Mouse (Mus musculus) liver, embryonic 12.5 days (tissue): Measurements from ENCODE around the gene Rpl5. TPM values are rescaled to one million over a fixed set of nuclear protein-coding genes. Genes with fewer than 3 reads are reported as not detected.
A peak's percentile ranks its signal among the peaks of the same experiment; 100 is the strongest.
"Not testable (repeated sequence)": the region's sequence is repeated elsewhere in the genome, so short reads cannot be mapped to it uniquely, and the experiment has no call there.

ENCODE experiments used
- ATAC-seq: fragments of 200-750 bp; cut with Nextera tagmentation; 2 replicates; pipeline ENCODE4 v1.8.0; 2017; ENCODE audit warnings: moderate number of reproducible peaks, mild to moderate bottlenecking, moderate library complexity
- H3K27ac ChIP-seq: fragments of 300-500 bp; sonication (generic); 2 replicates; pipeline ENCODE4 v1.5.1; 2016; ENCODE audit warnings: mild to moderate bottlenecking
- H3K27me3 ChIP-seq: fragments of 300-500 bp; sonication (generic); replicated peaks from 2 replicates; pipeline ENCODE4 v1.6.1; 2016; ENCODE audit warnings: mild to moderate bottlenecking, moderate library complexity
- H3K36me3 ChIP-seq: fragments of 300-500 bp; sonication (generic); 2 replicates; pipeline ENCODE4 v1.6.1; 2016; ENCODE audit warnings: mild to moderate bottlenecking, moderate library complexity
- H3K4me1 ChIP-seq: fragments of 300-500 bp; sonication (generic); 2 replicates; pipeline ENCODE4 v1.6.1; 2016
- H3K4me2 ChIP-seq: fragments of 300-500 bp; sonication (generic); 2 replicates; pipeline ENCODE4 v1.6.1; 2016; ENCODE audit warnings: mild to moderate bottlenecking, moderate library complexity
- H3K4me3 ChIP-seq: fragments of 300-500 bp; sonication (generic); 2 replicates; pipeline ENCODE4 v1.5.1; 2016; ENCODE audit warnings: mild to moderate bottlenecking, moderate library complexity
- H3K9ac ChIP-seq: fragments of 300-500 bp; sonication (generic); 2 replicates; pipeline ENCODE4 v1.6.1; 2016; ENCODE audit warnings: mild to moderate bottlenecking, moderate library complexity
- H3K9me3 ChIP-seq: fragments of 300-500 bp; sonication (generic); replicated peaks from 2 replicates; pipeline ENCODE4 v1.6.1; 2016; ENCODE audit warnings: mild to moderate bottlenecking, moderate library complexity
- WGBS: fragments of 180-500 bp; shearing (Covaris S2); methylation state at CpG from one replicate; pipeline ENCODE4 v1.1.7; 2016; ENCODE audit not compliant: insufficient replicate concordance; 5-methylcytosine and 5-hydroxymethylcytosine counted together
- polyA plus RNA-seq: library from polyadenylated mRNA; unstranded; fragments of >200 nt; fragmentation: Nextera tagmentation; extraction: Ambion mirVana; gene quantifications from 2 replicates; pipeline ENCODE4 v1.2.1, GENCODE M21; 2016

The Rpl5 gene
- polyA plus RNA-seq, 1 experiment from 2014 or later: 58.8 TPM

DNA sequence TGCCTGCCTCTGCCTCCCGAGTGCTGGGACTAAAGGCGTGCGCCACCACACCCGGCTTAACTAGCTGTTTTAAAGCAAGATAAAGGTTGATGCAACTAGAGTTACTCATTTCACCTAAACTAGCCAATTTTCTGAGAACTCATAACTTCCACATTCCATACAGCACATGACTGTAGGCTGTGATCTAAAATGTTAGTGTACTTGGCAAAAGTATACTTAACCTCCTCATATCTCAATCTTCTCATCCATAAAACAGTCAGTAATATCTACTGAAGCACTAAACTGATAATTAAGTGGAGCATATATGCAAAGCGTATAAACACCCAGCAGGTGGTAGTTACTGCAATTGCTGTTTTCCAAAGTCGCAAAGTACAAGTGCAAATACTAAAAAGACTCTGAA, 27.0 kb upstream of the Rpl5 start:
- H3K9me3 ChIP-seq: no peaks in the 10 kb centered on the region
- no peaks in the 10 kb centered on the region for H3K27me3 ChIP-seq
- H3K27ac ChIP-seq: peak overlapping the region; percentile 100
- peaks cover 60% of the 10 kb centered on the region for H3K4me1 ChIP-seq
- 49% methylated on average over 6 of the region's 6 CpGs for WGBS
- no peak for ATAC-seq
- H3K4me2 ChIP-seq: peak overlapping the region; percentile 70
- peak overlapping the region; percentile 81 for H3K9ac ChIP-seq
- H3K36me3 ChIP-seq: peaks cover 19% of the 10 kb centered on the region
- peak overlapping the region; percentile 71 for H3K4me3 ChIP-seq

DNA sequence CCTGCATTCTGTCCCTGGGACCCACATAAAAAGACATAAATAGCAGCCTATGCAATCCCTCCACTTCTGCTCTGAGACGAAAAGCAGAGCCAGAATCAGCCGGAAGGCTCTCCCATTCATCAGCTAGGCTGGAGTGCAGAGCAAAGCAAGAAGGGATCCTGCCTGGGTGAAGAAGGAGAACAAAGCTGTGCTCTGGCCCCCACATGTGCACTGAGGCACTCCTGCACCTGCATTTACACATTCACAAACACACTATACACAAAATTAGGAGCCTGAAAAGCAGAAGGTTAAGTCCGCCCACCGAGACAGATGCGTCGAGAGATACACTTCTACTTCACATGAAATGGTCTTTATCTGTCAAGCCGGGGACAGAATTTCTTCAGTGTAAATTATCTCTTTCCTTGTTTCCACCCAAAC, 26.4 kb upstream of the Rpl5 start:
- ATAC-seq: peak; percentile 75
- peaks cover 64% of the 10 kb centered on the region for H3K4me1 ChIP-seq
- peak overlapping the region; percentile 81 for H3K9ac ChIP-seq
- H3K4me3 ChIP-seq: peak overlapping the region; percentile 71
- peaks cover 19% of the 10 kb centered on the region for H3K36me3 ChIP-seq
- WGBS: 15% methylated on average over 7 of the region's 7 CpGs
- peak overlapping the region; percentile 70 for H3K4me2 ChIP-seq
- no peaks in the 10 kb centered on the region for H3K9me3 ChIP-seq
- H3K27ac ChIP-seq: peak overlapping the region; percentile 100
- H3K27me3 ChIP-seq: no peaks in the 10 kb centered on the region

DNA sequence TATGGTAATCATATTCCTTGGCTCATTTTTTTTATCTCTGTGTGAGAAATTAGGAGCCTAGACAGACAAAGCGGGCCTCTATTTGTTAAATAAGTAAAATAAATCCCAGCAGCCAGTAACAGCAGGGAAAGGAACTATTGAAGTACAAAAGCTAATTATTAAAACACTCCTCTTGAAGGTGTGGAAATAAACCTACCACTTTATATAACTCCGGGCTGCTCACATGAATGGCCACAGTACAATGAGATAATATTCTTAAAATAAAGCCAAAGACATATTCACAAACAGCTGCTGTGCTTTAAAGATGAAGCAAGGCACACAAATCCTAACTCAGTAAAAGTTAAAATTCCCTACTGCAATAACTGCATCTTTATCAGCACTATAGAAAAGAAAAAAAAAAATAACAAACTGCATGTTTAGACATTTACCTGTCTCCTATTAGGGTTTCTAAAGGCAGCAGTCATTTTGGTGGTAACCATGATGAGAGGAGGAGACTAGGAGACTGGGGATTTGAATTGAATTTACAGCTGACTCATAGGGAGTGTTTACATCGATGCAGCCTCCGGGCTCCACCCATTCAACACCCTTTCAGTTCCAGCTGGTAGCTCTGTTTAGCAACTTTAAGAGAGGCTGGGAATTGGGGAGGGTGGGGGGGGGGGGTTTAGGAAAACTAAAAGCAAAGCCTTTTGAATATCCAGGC, 25.6 kb upstream of the Rpl5 start, which contains the start of gene Evi5:
Gene Evi5, minus strand, starts transcription at position 547 of the 700 bp plus-strand sequence.
- 24% methylated on average over 4 of the region's 4 CpGs for WGBS
- no peaks in the 10 kb centered on the region for H3K9me3 ChIP-seq
- peak within 1 kb of the TSS; percentile 70 for H3K4me2 ChIP-seq
- ATAC-seq: peak; percentile 91
- H3K27me3 ChIP-seq: no peaks in the 10 kb centered on the region
- H3K4me1 ChIP-seq: peaks cover 62% of the 10 kb centered on the region
- peak within 1 kb of the TSS; percentile 81 for H3K9ac ChIP-seq
- H3K4me3 ChIP-seq: peak within 1 kb of the TSS; percentile 71
- peaks cover 19% of the 10 kb centered on the region for H3K36me3 ChIP-seq
- H3K27ac ChIP-seq: peak within 1 kb of the TSS; percentile 100

DNA sequence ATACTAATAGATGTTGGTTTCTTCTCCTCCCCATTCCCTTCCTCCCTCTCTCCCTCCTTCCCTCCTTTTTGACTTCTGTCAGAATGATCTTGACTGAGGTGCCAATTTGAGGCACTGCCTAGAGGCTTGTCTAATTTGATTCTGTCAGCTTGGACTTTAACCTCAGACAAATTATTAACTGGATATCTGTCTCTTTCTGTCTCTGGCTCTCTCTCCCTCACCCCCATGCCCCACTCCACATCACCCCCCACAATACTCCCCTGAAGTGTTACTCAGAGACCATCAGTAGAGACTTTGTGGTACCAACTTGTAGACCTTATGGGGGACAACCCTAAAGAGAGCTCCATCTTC, 25.1 kb upstream of the Rpl5 start:
- Histone ChIP-seq H3K4me1 (peaks cover 57% of the 10 kb centered on the region), H3K36me3 (peaks cover 19% of the 10 kb centered on the region), H3K9me3 (no peaks in the 10 kb centered on the region), H3K9ac (peak overlapping the region; percentile 53), H3K4me2 (peak overlapping the region; percentile 70), H3K27me3 (no peaks in the 10 kb centered on the region), H3K4me3 (peak overlapping the region; percentile 71), H3K27ac (peak overlapping the region; percentile 100)
- peak; percentile 55 for ATAC-seq

DNA sequence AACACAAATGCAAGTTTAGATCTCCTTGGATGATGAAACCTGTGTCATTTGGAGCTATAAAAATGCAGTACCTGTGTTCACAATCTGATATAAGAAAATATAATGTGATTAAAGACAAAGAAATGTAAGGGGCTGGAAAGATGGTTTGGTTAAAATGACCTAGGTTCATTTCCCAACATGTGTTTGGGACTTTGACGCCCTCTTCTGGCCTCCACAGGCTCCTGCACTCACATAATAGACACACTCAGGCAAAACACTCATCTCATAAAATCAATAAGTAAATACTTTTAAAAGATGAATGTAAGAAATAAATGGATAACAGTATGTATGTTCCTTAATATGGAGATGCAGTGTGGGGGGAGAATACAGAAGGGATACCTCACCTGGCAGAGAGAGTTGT, 23.2 kb upstream of the Rpl5 start:
- H3K4me1 ChIP-seq: peaks cover 40% of the 10 kb centered on the region
- no peaks in the 10 kb centered on the region for H3K9me3 ChIP-seq
- ATAC-seq: no peak
- H3K27ac ChIP-seq: no peak overlapping the region
- peaks cover 9% of the 10 kb centered on the region for H3K36me3 ChIP-seq
- no peak overlapping the region for H3K9ac ChIP-seq
- H3K4me3 ChIP-seq: no peak overlapping the region
- H3K27me3 ChIP-seq: no peaks in the 10 kb centered on the region
- 73% methylated on average over 1 of the region's 1 CpGs for WGBS
- H3K4me2 ChIP-seq: no peak overlapping the region

DNA sequence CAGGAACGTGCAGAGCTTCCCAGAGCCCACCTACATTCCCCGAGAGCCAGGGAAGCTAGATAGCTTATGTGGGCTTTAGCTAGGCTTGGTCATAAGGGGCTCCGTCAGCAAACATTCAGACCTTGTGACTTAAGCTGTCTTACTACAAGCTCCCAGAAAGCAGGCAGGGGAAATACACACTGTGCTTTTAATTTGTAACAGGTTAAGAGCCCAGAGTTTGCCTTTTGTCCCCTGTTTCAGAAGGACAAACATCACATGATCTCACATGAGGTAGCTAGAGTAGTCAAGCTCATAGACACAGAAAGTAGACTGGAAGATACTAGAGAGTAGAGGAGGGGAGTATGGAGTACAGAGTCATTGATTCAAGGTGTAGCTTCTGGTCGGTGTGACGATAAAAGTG, 19.6 kb upstream of the Rpl5 start:
- 69% methylated on average over 5 of the region's 5 CpGs for WGBS
- peak; percentile 63 for ATAC-seq

DNA sequence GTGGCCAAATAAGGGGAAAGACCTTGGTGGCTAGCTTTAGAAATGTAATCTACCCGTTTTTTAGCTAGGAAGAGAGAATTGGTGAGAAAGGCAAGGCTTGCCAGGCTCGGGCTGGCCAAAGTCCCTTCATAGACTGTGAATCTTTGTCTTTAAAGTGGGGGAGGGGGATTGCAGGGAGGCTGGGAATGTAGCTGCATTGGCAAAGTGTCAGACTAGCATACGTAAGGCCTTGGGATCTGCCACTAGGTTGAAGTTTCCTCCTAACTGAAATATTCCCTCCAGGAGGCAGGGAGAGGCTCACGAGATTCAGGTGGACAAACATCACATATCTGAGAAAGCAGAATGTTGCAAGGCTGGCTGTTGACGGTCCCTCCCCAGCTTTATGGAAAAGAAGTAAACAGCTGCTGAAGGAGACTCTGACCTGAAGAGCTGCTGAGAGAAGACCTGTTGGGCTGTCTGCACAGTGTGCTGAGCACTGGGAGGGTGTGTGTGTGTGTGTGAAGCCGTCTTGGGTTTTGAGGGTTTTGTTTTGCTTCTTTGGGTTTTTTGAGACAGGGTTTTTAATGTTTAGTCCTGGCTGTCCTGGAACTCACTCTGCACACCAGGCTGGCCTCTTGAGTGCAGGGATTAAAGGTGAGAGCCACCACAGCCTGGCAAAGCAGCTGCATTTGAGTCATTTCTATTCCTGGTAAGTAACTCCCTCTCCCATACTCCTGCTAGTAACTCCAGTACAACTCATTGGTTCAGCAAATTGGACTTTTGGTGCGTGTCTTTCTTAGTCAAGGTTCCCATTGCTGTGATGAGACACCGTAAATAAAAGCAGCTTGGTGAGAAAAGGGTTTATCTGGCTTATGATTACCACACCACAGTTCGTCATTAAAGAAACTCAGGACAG, 10.1 kb upstream of the Rpl5 start:
- no peak overlapping the region for H3K9ac ChIP-seq
- no peak for ATAC-seq
- peaks cover 14% of the 10 kb centered on the region; the same call in 1 of the 2 replicates for H3K4me1 ChIP-seq
- H3K4me3 ChIP-seq: no peak overlapping the region
- H3K4me2 ChIP-seq: no peak overlapping the region
- WGBS: 50% methylated on average over 9 of the region's 9 CpGs
- H3K27ac ChIP-seq: 0 out of 2 replicates have a peak overlapping the region, but pooled peaks have one; percentile 7
- H3K27me3 ChIP-seq: peaks cover 24% of the 10 kb centered on the region
- H3K9me3 ChIP-seq: no peaks in the 10 kb centered on the region
- no peaks in the 10 kb centered on the region for H3K36me3 ChIP-seq

More for the DNA sequence above, 19.6 kb upstream of the Rpl5 start:
- Histone ChIP-seq H3K36me3 (no peaks in the 10 kb centered on the region), H3K4me3 (no peak overlapping the region), H3K27ac (no peak overlapping the region), H3K9me3 (no peaks in the 10 kb centered on the region), H3K4me2 (no peak overlapping the region), H3K9ac (no peak overlapping the region), H3K27me3 (no peaks in the 10 kb centered on the region), H3K4me1 (peaks cover 16% of the 10 kb centered on the region)

DNA sequence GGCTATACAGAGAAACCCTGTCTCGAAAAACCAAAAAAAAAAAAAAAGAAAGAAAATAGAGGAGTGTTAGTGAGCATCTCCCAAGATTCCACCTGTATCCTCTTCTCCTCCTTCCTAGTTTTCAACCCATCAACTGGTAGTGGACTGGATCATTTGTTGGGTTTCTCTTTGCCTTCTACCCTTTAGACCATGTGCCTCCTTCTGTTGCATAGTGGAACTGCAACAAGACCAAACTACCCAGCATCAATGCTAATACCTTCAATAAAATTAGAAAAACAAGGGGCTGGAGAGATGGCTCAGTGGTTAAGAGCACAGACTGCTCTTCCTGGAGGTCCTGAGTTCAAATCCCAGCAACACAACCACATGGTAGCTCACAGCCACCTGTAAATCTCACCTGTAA, 8.8 kb upstream of the Rpl5 start:
- H3K27ac ChIP-seq, H3K36me3 ChIP-seq, H3K4me3 ChIP-seq, H3K9ac ChIP-seq, H3K9me3 ChIP-seq, H3K4me2 ChIP-seq, ATAC-seq: not testable (repeated sequence)
- peaks cover 29% of the 10 kb centered on the region for H3K27me3 ChIP-seq
- peaks cover 14% of the 10 kb centered on the region; the same call in 1 of the 2 replicates for H3K4me1 ChIP-seq
- WGBS: 60% methylated on average over 1 of the region's 1 CpGs

DNA sequence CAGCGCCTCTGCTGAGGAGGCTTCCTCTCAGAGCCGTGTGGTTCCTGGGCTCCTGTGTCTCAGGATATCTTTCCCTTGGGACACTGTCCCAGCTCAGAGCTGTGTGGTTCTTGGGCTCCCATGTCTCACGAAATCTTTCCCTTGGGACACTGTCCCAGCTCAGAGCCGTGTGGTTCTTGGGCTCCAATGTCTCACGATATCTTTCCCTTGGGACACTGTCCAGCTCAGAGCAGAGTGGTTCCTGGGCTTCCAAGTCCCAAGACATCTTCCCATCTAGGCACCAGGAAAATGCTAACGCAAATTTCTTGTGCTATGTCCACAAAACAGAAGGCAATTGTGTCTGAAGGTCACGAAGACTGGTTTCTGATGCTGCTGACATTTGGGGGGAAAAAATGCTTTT, 5.6 kb upstream of the Rpl5 start:
- Histone ChIP-seq H3K4me3 (no peak overlapping the region), H3K9ac (no peak overlapping the region), H3K27ac (no peak overlapping the region), H3K9me3 (no peaks in the 10 kb centered on the region), H3K27me3 (peaks cover 23% of the 10 kb centered on the region), H3K4me1 (peaks cover 10% of the 10 kb centered on the region; the same call in 1 of the 2 replicates), H3K36me3 (no peaks in the 10 kb centered on the region), H3K4me2 (no peak overlapping the region)
- 60% methylated on average over 7 of the region's 7 CpGs for WGBS
- ATAC-seq: no peak

DNA sequence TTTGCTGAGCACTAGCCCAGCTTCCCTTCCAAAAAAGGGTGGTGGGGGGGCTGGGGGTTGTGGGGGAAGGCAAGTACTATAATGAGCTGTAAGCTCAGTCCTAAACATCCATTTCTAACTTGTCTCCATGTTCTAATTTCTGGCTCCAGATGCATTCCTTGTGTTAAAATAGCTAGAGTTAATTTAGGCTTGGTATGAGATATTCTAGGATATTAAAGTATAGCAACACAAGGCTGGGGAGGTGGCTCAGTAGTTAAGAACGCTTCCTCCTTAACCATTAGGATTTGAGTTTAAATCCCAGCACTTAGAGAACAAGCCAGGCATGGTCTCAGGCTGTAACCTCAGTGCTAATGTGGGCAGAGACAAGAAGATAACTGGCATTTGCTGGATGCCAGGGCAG, 4.0 kb upstream of the Rpl5 start:
- H3K4me3 ChIP-seq: no peak overlapping the region
- WGBS: 56% methylated on average over 1 of the region's 1 CpGs
- no peaks in the 10 kb centered on the region for H3K9me3 ChIP-seq
- H3K9ac ChIP-seq: no peak overlapping the region
- H3K36me3 ChIP-seq: no peaks in the 10 kb centered on the region
- H3K4me2 ChIP-seq: no peak overlapping the region
- H3K4me1 ChIP-seq: peaks cover 6% of the 10 kb centered on the region; the same call in 1 of the 2 replicates
- ATAC-seq: no peak
- peaks cover 17% of the 10 kb centered on the region for H3K27me3 ChIP-seq
- H3K27ac ChIP-seq: no peak overlapping the region

DNA sequence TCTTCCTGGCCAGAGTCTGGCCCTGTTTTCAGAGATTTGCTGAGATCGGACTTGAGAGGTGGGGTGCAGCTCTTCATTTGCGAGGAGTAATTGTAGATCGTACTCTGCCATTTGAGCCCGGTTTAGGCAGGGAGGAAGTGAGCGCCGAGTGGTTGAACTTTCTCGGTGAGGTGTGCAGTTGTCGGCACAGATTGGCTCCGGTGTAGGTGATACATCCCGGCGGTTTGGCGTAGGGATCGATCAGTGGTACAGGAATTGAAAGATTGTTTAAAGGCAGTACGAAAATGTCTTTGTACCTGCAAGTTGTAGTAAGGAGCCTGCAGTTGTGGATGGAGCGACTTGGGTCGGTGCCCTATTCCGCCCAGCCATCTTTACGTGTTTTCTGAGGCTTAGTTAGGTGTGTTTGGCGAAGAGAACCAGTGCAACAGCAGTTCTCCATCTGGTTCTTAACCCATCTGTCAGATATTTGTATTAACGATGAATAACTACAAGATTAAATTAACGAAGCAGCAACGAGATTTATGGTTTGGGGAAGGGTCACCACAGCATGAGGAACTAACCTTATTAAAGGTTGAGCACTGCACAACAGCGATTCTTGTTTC, 813 bp downstream of the Rpl5 start:
- Histone ChIP-seq H3K4me1 (peaks cover 30% of the 10 kb centered on the region), H3K9me3 (no peaks in the 10 kb centered on the region), H3K9ac (peak overlapping the region; percentile 93), H3K27ac (peak overlapping the region; percentile 87), H3K36me3 (peaks cover 45% of the 10 kb centered on the region), H3K27me3 (peaks cover 6% of the 10 kb centered on the region; the same call in 1 of the 2 replicates), H3K4me3 (peak overlapping the region; percentile 92), H3K4me2 (peak overlapping the region; percentile 79)
- ATAC-seq: peak; percentile 28
- WGBS: 0% methylated on average over 23 of the region's 23 CpGs

DNA sequence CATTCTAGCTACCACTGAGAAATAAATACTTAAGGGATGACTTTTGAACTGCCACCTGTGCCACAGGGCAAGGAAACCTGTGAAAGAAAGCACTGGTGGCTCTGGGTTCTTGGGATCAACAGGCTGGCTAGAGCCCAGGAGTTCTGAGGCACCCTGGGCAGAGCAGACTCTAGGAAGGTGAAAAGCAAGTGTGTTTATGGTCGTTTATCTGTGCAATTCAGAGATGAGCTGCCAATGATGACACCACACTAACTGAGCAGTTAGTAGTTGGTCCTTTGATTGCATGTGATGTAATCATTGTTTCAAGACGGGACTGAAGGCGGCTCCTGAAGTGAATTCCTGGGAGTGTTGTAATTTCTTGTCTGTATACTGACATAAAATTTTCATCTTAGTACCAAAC, 4.0 kb downstream of the Rpl5 start:
- no peaks in the 10 kb centered on the region for H3K9me3 ChIP-seq
- WGBS: 67% methylated on average over 3 of the region's 3 CpGs
- H3K4me3 ChIP-seq: no peak overlapping the region
- no peak overlapping the region for H3K9ac ChIP-seq
- H3K4me2 ChIP-seq: no peak overlapping the region
- peaks cover 77% of the 10 kb centered on the region for H3K36me3 ChIP-seq
- no peak overlapping the region for H3K27ac ChIP-seq
- no peaks in the 10 kb centered on the region for H3K27me3 ChIP-seq
- ATAC-seq: no peak
- H3K4me1 ChIP-seq: peaks cover 30% of the 10 kb centered on the region
